Mouse (Mus musculus) intestine, embryonic 16.5 days (tissue): ENCODE results near the gene Plcd3. TPM values are rescaled to one million over a fixed set of nuclear protein-coding genes. Genes with fewer than 3 reads are reported as not detected.

Experiments used
- ATAC-seq: fragments of 200-750 bp; cut with Nextera tagmentation; 2 replicates; pipeline ENCODE4 v1.8.0; 2017; ENCODE audit warnings: moderate TSS enrichment, moderate library complexity
- H3K27ac ChIP-seq: fragments of 300-500 bp; sonication (generic); 2 replicates; pipeline ENCODE4 v1.5.1; 2014; ENCODE audit warnings: mild to moderate bottlenecking, low read length
- H3K27me3 ChIP-seq: fragments of 300-500 bp; sonication (generic); replicated peaks from 2 replicates; pipeline ENCODE4 v1.6.1; 2014; ENCODE audit warnings: low read length, control low read depth, mixed read lengths; ENCODE audit not compliant: control insufficient read depth, insufficient read depth
- H3K36me3 ChIP-seq: fragments of 300-500 bp; sonication (generic); 2 replicates; pipeline ENCODE4 v1.6.1; 2014; ENCODE audit warnings: low read length, control low read depth; ENCODE audit not compliant: control insufficient read depth, insufficient read depth
- H3K4me1 ChIP-seq: fragments of 300-500 bp; sonication (generic); 2 replicates; pipeline ENCODE4 v1.6.1; 2014; ENCODE audit warnings: low read length, control low read depth, mixed read lengths; ENCODE audit not compliant: control insufficient read depth, insufficient read depth
- H3K4me2 ChIP-seq: fragments of 300-500 bp; sonication (generic); 2 replicates; pipeline ENCODE4 v1.6.1; 2014; ENCODE audit warnings: low read depth, low read length, control low read depth
- H3K4me3 ChIP-seq: fragments of 300-500 bp; sonication (generic); 2 replicates; pipeline ENCODE4 v1.5.1; 2014; ENCODE audit warnings: mild to moderate bottlenecking, low read length
- H3K9ac ChIP-seq: fragments of 300-500 bp; sonication (generic); 2 replicates; pipeline ENCODE4 v1.6.1; 2014; ENCODE audit warnings: low read depth, low read length
- H3K9me3 ChIP-seq: fragments of 300-500 bp; sonication (generic); 2 replicates; pipeline ENCODE4 v1.6.1; 2016; ENCODE audit warnings: low read length, control low read depth; ENCODE audit not compliant: control insufficient read depth
- WGBS: fragments of 180-500 bp; shearing (Covaris S2); extraction: QIAGEN DNeasy Blood & Tissue Kit; methylation state at CpG from one replicate; pipeline ENCODE4 v1.1.7; 2014; 5-methylcytosine and 5-hydroxymethylcytosine counted together
- polyA plus RNA-seq: library from polyadenylated mRNA; unstranded; fragments of >200 nt; fragmentation: Nextera tagmentation; extraction: Ambion mirVana; gene quantifications from 2 replicates; pipeline ENCODE4 v1.2.1, GENCODE M21; 2015

The Plcd3 gene
- polyA plus RNA-seq, 1 experiment from 2014 or later, result 2.3 TPM

DNA sequence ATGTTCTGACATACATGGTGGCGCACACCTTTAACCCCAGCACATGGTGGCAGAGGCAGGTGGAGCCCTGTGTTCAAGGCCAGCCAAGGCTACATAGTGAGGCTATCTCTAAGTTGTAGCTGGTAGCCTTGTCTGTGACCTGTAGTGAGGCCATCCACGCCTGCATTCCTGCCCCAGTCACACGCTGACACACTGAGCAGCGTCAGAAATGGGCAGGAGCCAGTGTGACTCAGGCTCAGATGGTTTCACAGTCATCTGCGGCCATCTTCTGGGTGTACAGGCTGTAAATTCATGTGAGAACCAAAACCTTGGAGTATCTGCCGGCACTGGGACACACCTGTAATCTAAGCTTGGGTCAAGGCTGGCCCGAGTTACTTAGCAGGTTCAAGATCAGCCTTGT is 44.8 kb downstream of the Plcd3 start:
- H3K27me3 ChIP-seq, result no peaks in the 10 kb centered on the region
- no peak overlapping the region for H3K4me3 ChIP-seq
- H3K9me3 ChIP-seq, result no peaks in the 10 kb centered on the region
- peaks cover 33% of the 10 kb centered on the region for H3K36me3 ChIP-seq
- WGBS, result 92% methylated on average over 7 of the region's 7 CpGs
- H3K9ac ChIP-seq, result no peak overlapping the region
- H3K4me2 ChIP-seq, result no peak overlapping the region
- ATAC-seq, result no peak
- H3K4me1 ChIP-seq, result no peaks in the 10 kb centered on the region
- H3K27ac ChIP-seq, result no peak overlapping the region

GRCm38 (mm10) chr11:103054798-103055197 is 46.7 kb downstream of the Plcd3 start:
- H3K9me3 ChIP-seq, result no peaks in the 10 kb centered on the region
- no peak overlapping the region for H3K4me2 ChIP-seq
- H3K4me1 ChIP-seq, result no peaks in the 10 kb centered on the region
- 41% methylated on average over 6 of the region's 6 CpGs for WGBS
- no peak overlapping the region for H3K4me3 ChIP-seq
- H3K36me3 ChIP-seq, result peaks cover 38% of the 10 kb centered on the region
- 0 out of 2 replicates have a peak, but pooled peaks have one; percentile 28 for ATAC-seq
- no peaks in the 10 kb centered on the region for H3K27me3 ChIP-seq
- no peak overlapping the region for H3K27ac ChIP-seq
- H3K9ac ChIP-seq, result no peak overlapping the region

- peaks cover 34% of the 10 kb centered on the region for H3K36me3 ChIP-seq
- H3K4me2 ChIP-seq, result no peak overlapping the region
- WGBS, result 90% methylated on average over 18 of the region's 18 CpGs
- no peak overlapping the region for H3K9ac ChIP-seq
- H3K27me3 ChIP-seq, result no peaks in the 10 kb centered on the region
- ATAC-seq, result no peak
- H3K4me3 ChIP-seq, result no peak overlapping the region
- no peaks in the 10 kb centered on the region for H3K4me1 ChIP-seq
- no peaks in the 10 kb centered on the region for H3K9me3 ChIP-seq
- H3K27ac ChIP-seq, result no peak overlapping the region
These were observed 48.0 kb downstream of the Plcd3 start for GRCm38 (mm10) chr11:103053191-103054076.

- Histone ChIP-seq H3K36me3 (peaks cover 24% of the 10 kb centered on the region), H3K9me3 (no peaks in the 10 kb centered on the region), H3K9ac (no peak overlapping the region), H3K27ac (no peak overlapping the region), H3K27me3 (no peaks in the 10 kb centered on the region), H3K4me2 (no peak overlapping the region), H3K4me1 (no peaks in the 10 kb centered on the region), H3K4me3 (no peak overlapping the region)
- 88% methylated on average over 6 of the region's 6 CpGs for WGBS
- no peak for ATAC-seq
These were observed 49.4 kb downstream of the Plcd3 start for GRCm38 (mm10) chr11:103052078-103052477.

GRCm38 (mm10) chr11:103051249-103051691 is 50.2 kb downstream of the Plcd3 start:
- whole genome bisulfite sequencing, result 53% methylated on average over 8 of the region's 8 CpGs
- ATAC-seq, result 0 out of 2 replicates have a peak, but pooled peaks have one; percentile 44
- Histone ChIP-seq H3K27ac (no peak overlapping the region), H3K4me3 (no peak overlapping the region), H3K36me3 (peaks cover 22% of the 10 kb centered on the region), H3K9me3 (no peaks in the 10 kb centered on the region), H3K9ac (peak overlapping the region; percentile 39; the same call in 1 of the 2 replicates), H3K4me2 (no peak overlapping the region), H3K27me3 (no peaks in the 10 kb centered on the region), H3K4me1 (no peaks in the 10 kb centered on the region)

DNA sequence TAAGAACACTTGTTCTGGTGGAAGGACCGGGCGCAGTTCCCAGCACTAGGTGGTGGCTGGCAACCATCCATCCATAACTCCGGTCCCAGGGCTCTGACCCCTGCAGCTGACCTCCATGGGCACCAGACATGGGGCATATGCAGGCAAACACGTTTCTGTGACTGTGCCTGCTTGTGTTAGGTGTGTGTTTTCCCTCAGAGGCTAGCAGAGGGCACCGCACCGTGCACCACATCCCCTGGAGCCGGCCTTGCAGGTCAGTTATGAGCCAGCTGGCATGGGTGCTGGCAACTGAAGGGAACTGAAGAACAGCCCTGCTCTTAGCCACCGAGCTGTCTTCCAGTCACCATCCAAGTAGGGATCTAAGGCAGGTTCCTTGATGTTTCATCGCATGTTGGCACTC is 51.3 kb downstream of the Plcd3 start:
- Histone ChIP-seq H3K9me3 (no peaks in the 10 kb centered on the region), H3K4me3 (no peak overlapping the region), H3K9ac (no peak overlapping the region), H3K27ac (no peak overlapping the region), H3K27me3 (no peaks in the 10 kb centered on the region), H3K36me3 (peaks cover 27% of the 10 kb centered on the region), H3K4me2 (no peak overlapping the region), H3K4me1 (no peaks in the 10 kb centered on the region)
- 91% methylated on average over 9 of the region's 9 CpGs for WGBS
- ATAC-seq, result no peak

- no peak overlapping the region for H3K27ac ChIP-seq
- WGBS, result 88% methylated on average over 5 of the region's 5 CpGs
- H3K9me3 ChIP-seq, result no peaks in the 10 kb centered on the region
- H3K9ac ChIP-seq, result no peak overlapping the region
- H3K36me3 ChIP-seq, result peaks cover 27% of the 10 kb centered on the region
- no peak overlapping the region for H3K4me2 ChIP-seq
- H3K4me3 ChIP-seq, result no peak overlapping the region
- ATAC-seq, result no peak
- no peaks in the 10 kb centered on the region for H3K27me3 ChIP-seq
- H3K4me1 ChIP-seq, result no peaks in the 10 kb centered on the region
These were observed 51.8 kb downstream of the Plcd3 start for GRCm38 (mm10) chr11:103049611-103050010.

- Histone ChIP-seq H3K4me1 (no peaks in the 10 kb centered on the region), H3K9me3 (no peaks in the 10 kb centered on the region), H3K36me3 (peaks cover 30% of the 10 kb centered on the region), H3K4me2 (no peak overlapping the region), H3K27me3 (no peaks in the 10 kb centered on the region), H3K9ac (no peak overlapping the region), H3K27ac (no peak overlapping the region), H3K4me3 (no peak overlapping the region)
- WGBS, result 73% methylated on average over 8 of the region's 8 CpGs
- ATAC-seq, result no peak
These were observed 55.2 kb downstream of the Plcd3 start for GRCm38 (mm10) chr11:103046286-103046685.

GRCm38 (mm10) chr11:103043982-103044381 is 57.5 kb downstream of the Plcd3 start:
- no peaks in the 10 kb centered on the region for H3K4me1 ChIP-seq
- peaks cover 25% of the 10 kb centered on the region for H3K36me3 ChIP-seq
- WGBS, result 95% methylated on average over 3 of the region's 3 CpGs
- no peak overlapping the region for H3K4me2 ChIP-seq
- no peaks in the 10 kb centered on the region for H3K9me3 ChIP-seq
- no peak overlapping the region for H3K4me3 ChIP-seq
- H3K27ac ChIP-seq, result no peak overlapping the region
- H3K27me3 ChIP-seq, result no peaks in the 10 kb centered on the region
- H3K9ac ChIP-seq, result no peak overlapping the region
- ATAC-seq, result no peak
